12 mouse cellular contexts compared by ENCODE assay signal in genomic region chr12:68585524-68585872, GRCm38 (mm10).
"Had no signal": no experiment of that assay in that cellular context is flagged by ENCODE, and none has a peak within 500 bp of the region (broad histone marks: within the 10 kb centered on the region; RNA-seq: fewer than 3 reads in every experiment).

No protein-coding gene starts in this region.

- H3K4me2 ChIP-seq: limb, embryonic 12.5 days had no signal

- H3K4me1 ChIP-seq: limb, embryonic 12.5 days had no signal

- H3K36me3 ChIP-seq: limb, embryonic 12.5 days had no signal

- H3K27me3 ChIP-seq: limb, embryonic 12.5 days had no signal

- H3K4me3 ChIP-seq: layer of hippocampus, adult 2 months; limb, embryonic 12.5 days had no signal

- DNase-seq: kidney, adult 18-20 months; kidney, postnatal 10 days; liver; lung, adult 18-20 months; midbrain, embryonic 14.5 days; right cerebral cortex, postnatal 4 days; spleen, adult 18-20 months; thymus, adult 18-20 months; thymus, postnatal 14 days had no signal

- H3K9ac ChIP-seq: limb, embryonic 12.5 days; liver, embryonic 14.5 days had no signal

- H3K9me3 ChIP-seq: limb, embryonic 12.5 days had no signal

- H3K27ac ChIP-seq: layer of hippocampus, adult 2 months; limb, embryonic 12.5 days; liver, embryonic 14.5 days had no signal
